Mouse (Mus musculus): ENCODE measurements at regions not wholly inside any gene's neighbourhood (a gene's known extent, or its start where the extent isn't known, plus 50 kb on each side); places are given as distances from the start of the nearest gene placed in this dataset.

DNA sequence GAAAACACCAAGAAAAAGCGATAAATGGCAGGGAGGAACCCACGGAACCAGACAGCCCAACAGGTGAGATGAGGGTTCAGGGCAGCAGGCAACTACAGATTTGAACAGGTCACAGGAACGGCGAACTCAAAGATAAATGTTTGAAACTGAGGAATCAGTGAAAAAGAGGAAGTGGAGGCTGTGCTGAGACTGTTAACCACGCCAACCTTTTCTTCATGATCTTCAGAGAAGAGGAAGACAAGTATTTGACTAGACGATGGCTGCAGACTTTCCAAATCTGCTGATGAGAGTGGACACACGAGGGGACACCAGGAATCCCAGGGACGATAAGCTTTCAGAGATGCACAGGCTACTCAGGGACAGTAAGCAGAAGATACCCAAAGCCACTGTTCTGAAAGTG, 740.1 kb upstream of the Car8 start:
- TF ChIP-seq POLR2A (IDR thresholded peaks at IDR 0.05; ENCODE audit: low read depth, low read length) (no peak), CTCF (conservative IDR thresholded peaks at IDR 0.05; ENCODE audit: insufficient read depth, insufficient read length, low read depth, low read length) (no peak)

Data from kidney, adult 2 months (tissue).